Mouse (Mus musculus) forebrain, embryonic 14.5 days (tissue): Measurements from ENCODE around the gene Cachd1. TPM values are rescaled to one million over a fixed set of nuclear protein-coding genes. Genes with fewer than 3 reads are reported as not detected.
A peak's percentile ranks its signal among the peaks of the same experiment; 100 is the strongest.

ENCODE experiments used
- ATAC-seq: fragments of 200-750 bp; cut with Nextera tagmentation; 2 replicates; pipeline ENCODE4 v1.8.0; 2017; ENCODE audit warnings: mild to moderate bottlenecking, moderate library complexity
- DNase-seq: peaks from one replicate; pipeline ENCODE4 v3.0.0-alpha.2; 2015; ENCODE audit warnings: low spot score
- H3K27ac ChIP-seq: fragments of 300-500 bp; sonication (generic); 2 replicates; pipeline ENCODE4 v1.5.1; 2014; ENCODE audit warnings: low read depth, mild to moderate bottlenecking, control low read depth, low read length, moderate library complexity
- H3K27me3 ChIP-seq: fragments of 300-500 bp; sonication (generic); replicated peaks from 2 replicates; pipeline ENCODE4 v1.6.1; 2014; ENCODE audit warnings: low read length, control low read depth, mixed read lengths; ENCODE audit not compliant: control insufficient read depth, insufficient read depth
- H3K36me3 ChIP-seq: fragments of 300-500 bp; sonication (generic); 2 replicates; pipeline ENCODE4 v1.6.1; 2014; ENCODE audit warnings: low read length, control low read depth; ENCODE audit not compliant: control insufficient read depth, insufficient read depth
- H3K4me1 ChIP-seq: fragments of 300-500 bp; sonication (generic); 2 replicates; pipeline ENCODE4 v1.6.1; 2014; ENCODE audit warnings: antibody characterized with exemption, low read length, control low read depth; ENCODE audit not compliant: control insufficient read depth, insufficient read depth
- H3K4me2 ChIP-seq: fragments of 300-500 bp; sonication (generic); 2 replicates; pipeline ENCODE4 v1.6.1; 2014; ENCODE audit warnings: mild to moderate bottlenecking, control low read depth, low read length
- H3K4me3 ChIP-seq: fragments of 300-500 bp; sonication (generic); 2 replicates; pipeline ENCODE4 v1.5.1; 2014; ENCODE audit warnings: low read depth, low read length, control low read depth
- H3K9ac ChIP-seq: fragments of 300-500 bp; sonication (generic); 2 replicates; pipeline ENCODE4 v1.6.1; 2014; ENCODE audit warnings: mild to moderate bottlenecking, low read length, control low read depth, moderate library complexity
- H3K9me3 ChIP-seq: fragments of 300-500 bp; sonication (generic); replicated peaks from 2 replicates; pipeline ENCODE4 v1.6.1; 2016; ENCODE audit warnings: low read length, control low read depth, mixed read lengths; ENCODE audit not compliant: control insufficient read depth
- WGBS: fragments of 180-500 bp; shearing (Covaris S2); extraction: QIAGEN DNeasy Blood & Tissue Kit; methylation state at CpG from one replicate; pipeline ENCODE4 v1.1.7; 2014; 5-methylcytosine and 5-hydroxymethylcytosine counted together
- polyA plus RNA-seq: library from polyadenylated mRNA; unstranded; fragments of >200 nt; fragmentation: Nextera tagmentation; extraction: Ambion mirVana; gene quantifications from 2 replicates; pipeline ENCODE4 v1.2.1, GENCODE M21; 2014

Cachd1 gene
- polyA plus RNA-seq, 1 experiment from 2014 or later: 16.2 TPM

GRCm38 (mm10) chr4:100843119-100843518 is 66.6 kb downstream of the Cachd1 start:
- H3K4me3 ChIP-seq: no peak overlapping the region
- peaks cover 6% of the 10 kb centered on the region for H3K4me1 ChIP-seq
- DNase-seq (no peak), ATAC-seq (0 out of 2 replicates have a peak, but pooled peaks have one; percentile 40)
- H3K4me2 ChIP-seq: no peak overlapping the region
- H3K27ac ChIP-seq: no peak overlapping the region
- no peaks in the 10 kb centered on the region for H3K27me3 ChIP-seq
- 17% methylated on average over 5 of the region's 5 CpGs for WGBS
- no peak overlapping the region for H3K9ac ChIP-seq
- no peaks in the 10 kb centered on the region for H3K36me3 ChIP-seq
- H3K9me3 ChIP-seq: no peaks in the 10 kb centered on the region

DNA sequence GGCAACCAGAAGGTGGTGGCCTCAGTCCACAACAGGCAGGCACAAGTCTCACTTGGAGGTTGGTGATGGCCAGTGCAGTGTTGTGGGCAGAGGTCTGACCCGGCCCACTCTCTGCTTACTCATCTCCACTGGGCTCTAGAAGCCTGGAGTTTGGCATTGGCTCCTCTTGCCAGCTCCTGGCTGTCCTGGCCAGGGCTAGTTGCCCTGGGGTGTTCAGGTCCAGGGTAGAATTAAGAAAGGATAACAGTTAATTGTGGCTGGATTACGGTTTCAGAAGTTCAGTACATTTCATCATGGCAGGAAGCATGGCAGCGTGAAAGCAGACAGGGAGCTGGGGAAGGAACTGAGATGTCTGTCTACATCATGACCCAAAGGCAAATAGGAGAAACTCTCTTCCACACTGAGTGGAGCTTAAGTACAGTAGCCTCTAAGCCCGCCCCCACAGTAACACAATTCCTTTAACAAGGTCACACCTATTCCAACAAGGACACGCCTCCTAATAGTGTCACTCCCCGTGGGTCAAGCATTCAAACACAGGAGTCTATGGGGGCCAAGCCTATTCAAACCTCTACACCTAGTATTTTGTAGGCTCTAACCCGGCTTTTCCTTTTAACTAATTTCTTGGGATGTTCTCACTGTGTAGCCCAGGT is 74.5 kb downstream of the Cachd1 start:
- no peaks in the 10 kb centered on the region for H3K36me3 ChIP-seq

GRCm38 (mm10) chr4:100852448-100852847 is 76.0 kb downstream of the Cachd1 start:
- no peak overlapping the region for H3K4me3 ChIP-seq
- H3K27ac ChIP-seq: peak overlapping the region; percentile 64; the same call in 1 of the 2 replicates
- no peak overlapping the region for H3K4me2 ChIP-seq
- H3K27me3 ChIP-seq: no peaks in the 10 kb centered on the region
- 19% methylated on average over 3 of the region's 3 CpGs for whole genome bisulfite sequencing
- no peak overlapping the region for H3K9ac ChIP-seq
- ATAC-seq (peak; percentile 26; the same call in 1 of the 2 replicates), DNase-seq (peak; percentile 75)
- no peaks in the 10 kb centered on the region for H3K9me3 ChIP-seq
- peaks cover 49% of the 10 kb centered on the region for H3K4me1 ChIP-seq
- no peaks in the 10 kb centered on the region for H3K36me3 ChIP-seq

More for the DNA sequence above, 74.5 kb downstream of the Cachd1 start:
- Histone ChIP-seq H3K4me2 (no peak overlapping the region), H3K27ac (no peak overlapping the region), H3K27me3 (no peaks in the 10 kb centered on the region), H3K4me3 (no peak overlapping the region), H3K9ac (no peak overlapping the region), H3K4me1 (peaks cover 35% of the 10 kb centered on the region), H3K9me3 (no peaks in the 10 kb centered on the region)
- WGBS: 80% methylated on average over 7 of the region's 7 CpGs
- no peak for ATAC-seq
- no peak for DNase-seq

DNA sequence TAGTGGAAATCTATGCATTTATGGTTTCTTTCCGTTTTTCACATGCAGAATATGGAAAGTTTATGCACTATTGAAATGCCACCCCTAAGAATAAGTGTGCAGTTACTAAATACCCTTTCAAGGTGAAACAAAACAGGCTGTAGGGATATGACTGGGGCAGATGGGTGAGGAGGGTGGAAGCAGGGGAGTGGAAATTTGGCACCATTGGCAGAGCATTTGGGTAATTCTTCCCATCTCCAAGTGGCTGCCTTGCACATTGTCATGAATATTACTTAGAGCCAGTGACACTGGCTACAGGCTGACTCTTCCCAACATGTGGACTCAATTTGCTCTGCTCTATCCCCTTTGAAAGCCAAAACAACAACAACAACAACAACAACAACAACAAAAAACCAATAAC is 77.0 kb downstream of the Cachd1 start:
- H3K27me3 ChIP-seq: no peaks in the 10 kb centered on the region
- 55% methylated on average over 1 of the region's 1 CpGs for whole genome bisulfite sequencing
- H3K9me3 ChIP-seq: no peaks in the 10 kb centered on the region
- DNase-seq: peak; percentile 52
- H3K36me3 ChIP-seq: no peaks in the 10 kb centered on the region
- H3K9ac ChIP-seq: no peak overlapping the region
- ATAC-seq: no peak
- no peak overlapping the region for H3K4me2 ChIP-seq
- peaks cover 56% of the 10 kb centered on the region for H3K4me1 ChIP-seq
- H3K4me3 ChIP-seq: no peak overlapping the region
- H3K27ac ChIP-seq: no peak overlapping the region; the same call in 1 of the 2 replicates

- peak overlapping the region; percentile 30; the same call in 1 of the 2 replicates for H3K4me2 ChIP-seq
- no peaks in the 10 kb centered on the region for H3K27me3 ChIP-seq
- DNase-seq: peak; percentile 52
- no peaks in the 10 kb centered on the region for H3K36me3 ChIP-seq
- H3K9ac ChIP-seq: no peak overlapping the region
- WGBS: 59% methylated on average over 4 of the region's 4 CpGs
- no peaks in the 10 kb centered on the region for H3K9me3 ChIP-seq
- H3K27ac ChIP-seq: peak overlapping the region; percentile 80; the same call in 1 of the 2 replicates
- ATAC-seq: 0 out of 2 replicates have a peak, but pooled peaks have one; percentile 19
- no peak overlapping the region for H3K4me3 ChIP-seq
- H3K4me1 ChIP-seq: peaks cover 58% of the 10 kb centered on the region
These were observed 78.9 kb downstream of the Cachd1 start for GRCm38 (mm10) chr4:100855373-100855772.

GRCm38 (mm10) chr4:100857411-100857869 is 81.0 kb downstream of the Cachd1 start:
- 16% methylated on average over 3 of the region's 3 CpGs for WGBS
- Histone ChIP-seq H3K4me3 (no peak overlapping the region), H3K4me2 (no peak overlapping the region), H3K36me3 (no peaks in the 10 kb centered on the region), H3K27me3 (no peaks in the 10 kb centered on the region), H3K9ac (no peak overlapping the region), H3K27ac (peak overlapping the region; percentile 80), H3K4me1 (peaks cover 48% of the 10 kb centered on the region), H3K9me3 (no peaks in the 10 kb centered on the region)
- DNase-seq (peak; percentile 89), ATAC-seq (peak; percentile 80)

GRCm38 (mm10) chr4:100863861-100864428 is 87.5 kb downstream of the Cachd1 start:
- no peak overlapping the region for H3K27ac ChIP-seq
- H3K9me3 ChIP-seq: no peaks in the 10 kb centered on the region
- DNase-seq (no peak), ATAC-seq (no peak)
- H3K4me3 ChIP-seq: no peak overlapping the region
- no peak overlapping the region for H3K4me2 ChIP-seq
- H3K27me3 ChIP-seq: no peaks in the 10 kb centered on the region
- peaks cover 22% of the 10 kb centered on the region for H3K4me1 ChIP-seq
- WGBS: 57% methylated on average over 15 of the region's 15 CpGs
- no peaks in the 10 kb centered on the region for H3K36me3 ChIP-seq
- H3K9ac ChIP-seq: no peak overlapping the region

- Histone ChIP-seq H3K9ac (no peak overlapping the region), H3K27me3 (no peaks in the 10 kb centered on the region)
These were observed 88.9 kb downstream of the Cachd1 start for GRCm38 (mm10) chr4:100865423-100865822.

More at GRCm38 (mm10) chr4:100865423-100865822, 88.9 kb downstream of the Cachd1 start:
- Histone ChIP-seq H3K36me3 (no peaks in the 10 kb centered on the region), H3K4me1 (peaks cover 22% of the 10 kb centered on the region), H3K4me3 (no peak overlapping the region), H3K27ac (no peak overlapping the region), H3K4me2 (peak overlapping the region; percentile 25), H3K9me3 (no peaks in the 10 kb centered on the region)
- WGBS: 6% methylated on average over 13 of the region's 13 CpGs
- ATAC-seq: no peak; the same call in 1 of the 2 replicates
- DNase-seq: no peak
